Mouse (Mus musculus): ENCODE results near the gene Tert.

DNA sequence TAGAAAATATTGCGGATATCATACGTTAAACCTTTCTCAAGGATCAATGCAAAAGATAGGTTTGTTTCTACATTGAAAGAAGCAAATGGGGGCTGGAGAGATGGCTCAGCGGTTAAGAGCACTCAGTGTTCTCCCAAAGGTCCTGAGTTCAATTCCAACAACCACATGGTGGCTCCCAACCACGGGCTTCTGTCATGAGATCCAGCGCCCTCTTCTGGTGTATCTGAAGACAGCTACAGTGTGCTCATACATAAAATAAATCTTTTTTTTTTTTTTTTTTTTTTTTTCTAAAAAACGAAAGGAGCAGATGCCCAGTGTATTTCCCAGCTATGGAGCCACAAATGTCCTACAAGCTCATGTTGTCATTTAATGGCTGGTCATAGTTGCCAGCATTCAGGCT is 6.1 kb upstream of the Tert start:
- TF ChIP-seq POLR2A (IDR thresholded peaks at IDR 0.05; ENCODE audit: extremely low read depth, insufficient read depth, low read length) (no peak), CTCF (IDR thresholded peaks at IDR 0.05; ENCODE audit: low read depth, low read length) (peak; percentile 32; the same call in 1 of the 2 replicates)
